Mouse (Mus musculus): Measurements from ENCODE around the gene Btrc. TPM values are rescaled to one million over a fixed set of nuclear protein-coding genes. Genes with fewer than 3 reads are reported as not detected.

Gene Btrc
- polyA plus RNA-seq (2012; rRNA removed): 52.8 and 54.4 TPM in 2 replicates

DNA sequence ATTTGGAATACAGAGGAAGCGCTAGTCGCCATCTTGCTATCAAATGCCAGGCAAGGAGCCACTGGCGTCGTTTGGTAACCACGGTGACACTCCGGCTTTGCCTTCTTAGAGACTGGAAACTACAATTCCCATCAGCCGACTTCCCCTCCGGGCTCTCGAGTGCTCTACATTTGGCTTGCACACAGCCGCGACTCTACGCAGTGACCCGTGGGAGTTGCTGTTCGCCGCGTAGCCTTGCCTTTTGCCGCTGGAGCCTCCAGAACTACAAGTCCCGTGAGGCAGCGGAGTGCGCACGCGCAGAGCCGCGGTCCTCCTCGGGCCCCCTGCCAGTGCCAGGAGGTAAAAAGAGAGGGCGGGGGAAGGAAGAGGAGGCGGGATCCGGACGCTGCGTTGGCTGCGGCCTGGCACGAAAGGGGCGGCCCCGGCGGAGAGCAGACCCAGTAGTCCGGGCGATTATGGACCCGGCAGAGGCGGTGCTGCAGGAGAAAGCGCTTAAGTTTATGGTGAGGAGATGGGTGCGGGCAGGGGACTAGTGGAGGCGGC, at the start of gene Btrc:
Gene Btrc, plus strand, starts transcription at position 351 of the 543 bp plus-strand sequence.

DNA sequence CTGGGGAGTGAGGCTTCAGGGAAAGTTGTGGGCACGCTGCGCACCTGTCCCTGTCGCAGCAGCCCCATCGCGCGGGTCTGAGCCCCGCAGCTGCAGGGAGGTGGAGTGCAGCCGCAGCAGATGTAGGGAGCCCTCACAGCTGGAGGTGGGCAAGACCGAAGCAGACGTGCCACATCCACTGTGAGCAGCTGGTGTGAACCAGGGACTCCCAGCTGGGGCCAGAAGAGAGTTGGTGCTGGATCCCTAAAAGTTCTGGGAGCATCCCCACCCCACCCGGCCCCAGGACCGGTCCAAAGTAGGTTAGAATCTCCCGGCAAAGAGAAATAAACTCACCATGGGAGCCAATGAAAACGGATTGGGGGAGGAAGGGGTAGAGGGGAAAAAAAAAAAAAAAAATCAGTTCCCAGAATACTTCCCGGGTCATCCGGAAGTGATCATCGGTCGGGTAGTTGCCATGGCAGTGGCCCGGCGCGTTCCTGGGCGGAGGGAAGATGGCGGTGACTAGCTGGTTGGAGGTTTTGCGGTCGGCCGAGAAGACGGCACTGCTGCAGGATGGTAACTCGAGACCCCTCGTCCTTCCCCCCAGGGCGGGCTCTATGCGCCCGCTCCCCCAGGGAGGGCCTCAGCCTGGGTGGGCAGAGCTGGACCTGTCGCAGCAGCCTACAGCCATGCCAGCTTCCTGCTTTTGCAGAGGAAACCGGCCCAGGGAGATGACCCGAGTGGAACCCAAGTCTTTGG, 196.8 kb downstream of the Btrc start, which contains the start of the genes Poll and Gm17018:
Gene Poll, minus strand, starts transcription at position 379 of the 738 bp plus-strand sequence.
Gene Gm17018, plus strand, starts transcription at position 463 of the 738 bp plus-strand sequence.

Other genes with a start within 250 kb of the Btrc start
- 0.13 and 0.25 TPM in 2 replicates for gene Tlx1, start 213.1 kb upstream of the Btrc start, polyA plus RNA-seq (2012; rRNA removed)
- 0.22 and 0.63 TPM in 2 replicates for gene Lbx1, start 127.9 kb upstream of the Btrc start, polyA plus RNA-seq (2012; rRNA removed)
- gene Poll, start 196.8 kb downstream of the Btrc start, polyA plus RNA-seq (2012; rRNA removed): 7.8 TPM in 2 replicates
- 29.3 and 31.3 TPM in 2 replicates for gene Gm17018, start 196.9 kb downstream of the Btrc start, polyA plus RNA-seq (2012; rRNA removed)

Measured in central nervous system, embryonic 18 days (tissue).